Mouse (Mus musculus) spleen, postnatal 0 days (tissue): ENCODE data around the gene Cxcr5. TPM values are rescaled to one million over a fixed set of nuclear protein-coding genes. Genes with fewer than 3 reads are reported as not detected.

Source experiments
- polyA plus RNA-seq: library from polyadenylated mRNA; unstranded; fragments of >200 nt; fragmentation: Nextera tagmentation; extraction: Ambion mirVana; gene quantifications from 2 replicates; pipeline ENCODE4 v1.2.1, GENCODE M21; 2015

Gene Cxcr5
- 0.73 and 0.79 TPM in 2 replicates for polyA plus RNA-seq

GRCm38 (mm10) chr9:44561597-44561996 is at the start of gene Cxcr5:
Cxcr5 (minus strand) TSS chr9:44561877.

DNA sequence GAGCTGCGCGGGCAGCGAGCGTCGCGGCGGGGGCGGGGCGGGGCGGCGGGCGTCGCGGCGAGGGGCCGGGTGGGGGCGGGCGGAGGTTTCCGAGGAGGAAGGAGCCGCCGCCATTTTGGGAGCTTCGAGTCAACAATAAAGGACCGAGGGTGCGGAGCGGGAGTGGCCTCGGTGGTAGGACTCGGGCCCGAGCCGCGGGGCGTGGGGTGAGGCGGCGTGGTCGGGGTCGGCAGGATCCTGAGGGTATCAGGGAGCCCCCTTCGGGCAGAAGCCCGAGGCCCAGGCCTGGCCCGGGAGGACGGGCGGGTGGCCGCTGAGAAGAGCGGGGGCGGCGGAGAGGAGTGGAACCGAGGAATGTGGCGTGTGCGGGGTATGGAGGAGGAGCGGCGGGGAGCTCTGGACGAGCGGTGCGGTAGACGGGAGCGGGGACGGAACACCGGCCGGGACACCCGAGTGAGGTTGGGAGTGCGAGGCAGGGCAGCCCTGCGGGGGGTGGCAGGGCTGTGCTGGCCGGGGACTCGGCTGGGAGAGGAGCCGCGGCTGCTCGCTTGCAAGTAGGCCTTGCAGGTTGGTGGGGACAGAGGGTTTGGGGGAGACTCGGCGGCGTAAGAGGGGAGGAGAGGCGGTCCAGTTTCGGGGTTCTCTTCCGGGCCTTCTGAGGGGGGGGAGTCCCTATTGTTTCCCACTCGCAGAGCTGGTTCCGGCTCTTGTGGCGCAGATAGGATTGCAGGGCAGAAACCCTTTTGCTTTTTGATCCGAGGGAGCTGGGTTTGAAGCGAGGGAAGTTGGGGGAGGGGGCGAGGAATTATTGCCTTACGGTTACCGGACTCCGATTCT is 43.3 kb upstream of the Cxcr5 start, which contains the start of gene Ddx6:
TSS of gene Ddx6 (plus strand) at position 114 of the 837 bp plus-strand sequence.

DNA sequence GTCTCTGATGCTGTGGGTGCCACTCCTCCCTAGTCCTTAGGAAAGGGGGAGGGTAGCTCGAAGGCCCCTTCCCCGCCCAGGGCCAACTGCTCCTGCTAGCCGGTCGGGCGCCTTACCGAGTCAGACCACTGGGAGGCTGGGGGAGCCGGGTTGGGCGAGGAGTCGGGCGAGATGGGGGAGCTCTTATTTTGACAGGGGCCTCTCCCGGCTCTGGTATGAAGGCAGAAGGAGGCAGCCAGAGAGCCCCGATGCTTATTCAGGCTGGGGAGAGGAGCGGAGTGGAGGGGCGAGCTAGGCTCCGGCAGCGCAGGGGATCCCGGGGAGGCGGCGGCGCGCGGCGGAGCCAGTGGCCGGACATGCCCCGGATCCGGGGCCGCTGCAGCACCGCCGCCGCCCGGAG is 79.1 kb downstream of the Cxcr5 start, which contains the start of gene Bcl9l:
TSS of gene Bcl9l (plus strand) at position 274 of the 400 bp plus-strand sequence.

Other genes with a start within 250 kb of the Cxcr5 start
- gene C2cd2l, start 241.6 kb downstream of the Cxcr5 start, polyA plus RNA-seq, result 5.4 TPM in 2 replicates
- gene Dpagt1, start 235.9 kb downstream of the Cxcr5 start, polyA plus RNA-seq, result 18.9 and 19.9 TPM in 2 replicates
- gene H2afx, start 227.2 kb downstream of the Cxcr5 start, polyA plus RNA-seq, result 271 and 276 TPM in 2 replicates
- 1,115 and 1,341 TPM in 2 replicates for gene Hmbs, start 217.6 kb downstream of the Cxcr5 start, polyA plus RNA-seq
- 16.5 and 16.6 TPM in 2 replicates for gene Vps11, start 200.2 kb downstream of the Cxcr5 start, polyA plus RNA-seq
- 6.7 and 7.2 TPM in 2 replicates for gene Hyou1, start 182.4 kb downstream of the Cxcr5 start, polyA plus RNA-seq
- gene Slc37a4, start 165.0 kb downstream of the Cxcr5 start, polyA plus RNA-seq, result 15.2 and 16.5 TPM in 2 replicates
- 2,459 and 2,595 TPM in 2 replicates for gene Rps25, start 154.7 kb downstream of the Cxcr5 start, polyA plus RNA-seq
- gene Trappc4, start 154.3 kb downstream of the Cxcr5 start, polyA plus RNA-seq, result 81.6 and 85.2 TPM in 2 replicates
- gene Ccdc84, start 143.3 kb downstream of the Cxcr5 start, polyA plus RNA-seq, result 21.0 and 22.3 TPM in 2 replicates
- gene Foxr1, start 120.7 kb downstream of the Cxcr5 start, polyA plus RNA-seq, result 0.22 and 0.30 TPM in 2 replicates
- not detected in 2 replicates for gene Upk2, start 106.9 kb downstream of the Cxcr5 start, polyA plus RNA-seq
- 3.3 and 4.7 TPM in 2 replicates for gene Bcl9l, start 79.1 kb downstream of the Cxcr5 start, polyA plus RNA-seq
- 12.9 and 14.4 TPM in 2 replicates for gene Ddx6, start 43.0 kb upstream of the Cxcr5 start, polyA plus RNA-seq
- gene Treh, start 111.4 kb upstream of the Cxcr5 start, polyA plus RNA-seq, result not detected in 2 replicates
- 4.4 and 7.2 TPM in 2 replicates for gene Phldb1, start 173.3 kb upstream of the Cxcr5 start, polyA plus RNA-seq
- gene Arcn1, start 206.0 kb upstream of the Cxcr5 start, polyA plus RNA-seq, result 57.4 and 64.7 TPM in 2 replicates
- gene Ift46, start 206.0 kb upstream of the Cxcr5 start, polyA plus RNA-seq, result 24.8 and 31.0 TPM in 2 replicates
- gene Tmem25, start 237.4 kb upstream of the Cxcr5 start, polyA plus RNA-seq, result 0.15 and 0.20 TPM in 2 replicates
- gene Ttc36, start 241.2 kb upstream of the Cxcr5 start, polyA plus RNA-seq, result 0.29 and 0.34 TPM in 2 replicates